Mouse (Mus musculus) right cerebral cortex, postnatal 14 days (tissue): ENCODE measurements around the gene 1700020A23Rik.

Experiments used
- DNase-seq: peaks from one replicate; pipeline ENCODE4 v3.0.0; 2022

1700020A23Rik gene

DNA sequence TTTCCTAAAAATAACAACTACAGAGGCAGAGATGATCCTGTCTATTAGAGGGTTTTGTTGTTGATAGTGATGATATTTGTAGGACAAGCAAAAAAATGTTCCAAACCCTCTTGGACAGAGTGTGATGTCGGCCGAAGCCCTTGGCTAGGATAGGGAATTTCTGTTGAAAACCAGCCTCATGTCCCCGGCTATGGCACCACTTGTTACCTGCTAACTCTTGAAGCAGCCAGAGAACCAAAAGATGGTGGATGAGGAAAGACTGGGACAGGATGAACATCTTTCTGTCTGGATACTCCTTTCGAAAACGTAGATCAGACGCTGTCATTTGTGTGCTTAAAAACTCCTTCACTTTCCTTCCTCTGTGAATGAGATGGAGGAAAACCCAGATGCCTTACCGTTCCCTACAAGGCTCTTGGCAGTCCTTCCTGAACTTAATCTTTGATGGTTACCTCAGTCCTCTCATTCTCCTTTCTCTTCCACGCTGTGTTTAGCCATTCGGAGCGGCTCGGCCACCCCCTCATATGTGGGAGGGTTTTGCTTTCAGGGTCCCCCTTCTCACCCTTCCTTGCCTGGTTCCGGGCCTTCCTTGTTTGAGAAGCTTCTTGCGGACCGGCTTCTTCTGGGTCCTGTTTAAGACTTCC, 46.1 kb downstream of the 1700020A23Rik start:
- no peak for DNase-seq

- no peak for DNase-seq
Measured at GRCm38 (mm10) chr2:130451727-130452090, 46.6 kb downstream of the 1700020A23Rik start.

GRCm38 (mm10) chr2:130452266-130452665, 47.2 kb downstream of the 1700020A23Rik start:
- DNase-seq, result no peak

DNA sequence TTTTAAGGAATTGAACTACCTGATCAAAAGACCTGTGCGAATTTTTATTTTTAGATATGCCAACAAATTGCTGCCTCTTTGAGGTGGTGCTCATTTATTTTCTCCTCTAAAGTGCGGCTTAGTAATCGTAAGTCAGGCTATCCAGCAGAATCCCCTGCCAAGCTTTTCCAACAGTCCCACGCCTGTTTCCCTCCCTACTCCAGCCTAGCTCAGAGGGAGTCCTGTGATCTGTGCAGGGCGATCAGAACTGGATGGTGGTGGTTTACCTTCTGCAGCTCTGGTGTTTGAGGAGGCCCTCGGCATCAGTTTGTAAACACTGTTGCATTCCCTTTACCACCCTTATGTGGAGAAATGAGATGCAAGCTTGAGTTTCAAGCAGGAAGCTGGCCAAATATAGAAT, 48.4 kb downstream of the 1700020A23Rik start:
- DNase-seq, result no peak

DNA sequence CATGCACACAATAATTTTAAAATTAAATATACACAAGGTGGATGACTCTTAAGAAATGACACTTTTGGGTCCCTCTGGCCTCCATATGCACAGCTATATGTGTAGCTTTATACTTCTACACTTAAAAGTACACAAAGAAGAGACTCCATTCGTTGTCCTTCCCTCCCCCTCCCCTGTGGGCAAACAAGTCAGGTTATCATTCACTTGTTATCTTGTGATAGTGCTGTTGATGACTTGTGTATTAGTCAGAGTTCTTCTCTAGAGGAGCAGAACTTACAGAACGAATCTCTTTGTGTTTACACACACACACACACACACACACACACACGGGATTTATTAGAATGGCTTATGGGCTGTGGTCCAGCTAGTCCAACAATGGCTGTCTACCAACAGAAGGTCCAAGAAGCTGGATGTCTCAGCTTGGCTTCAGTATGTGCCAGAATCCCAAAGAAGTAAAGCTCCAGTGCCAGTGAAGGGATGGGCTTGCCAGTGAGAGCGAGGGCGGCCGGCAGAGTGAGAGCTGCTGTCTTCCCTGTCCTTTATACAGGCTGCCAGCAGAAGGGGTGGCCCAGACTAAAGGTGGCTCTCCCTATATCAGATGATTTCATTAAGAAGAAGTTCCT, 49.8 kb downstream of the 1700020A23Rik start:
- peak; percentile 23 for DNase-seq
